Mouse (Mus musculus): ENCODE measurements around the gene E330034G19Rik. TPM values are rescaled to one million over a fixed set of nuclear protein-coding genes. Genes with fewer than 3 reads are reported as not detected.
"Not testable (repeated sequence)": the region's sequence is repeated elsewhere in the genome, so short reads cannot be mapped to it uniquely, and the experiment has no call there.

The E330034G19Rik gene
- total RNA-seq (2021): not detected
- long read RNA-seq: 0 reads

GRCm38 (mm10) chr14:24292914-24293313 lies at the start of gene E330034G19Rik:
Gene E330034G19Rik, plus strand, starts transcription at chr14:24293214.
- no peak for DNase-seq (ENCODE audit: low spot score in 2 of 2)

- DNase-seq (ENCODE audit: low spot score in 2 of 2): peak in 1 of 2 experiments; percentile 36
Observed at GRCm38 (mm10) chr14:24244330-24245176, 48.5 kb upstream of the E330034G19Rik start.

- peak; percentile 60 to 69 for DNase-seq (ENCODE audit: low spot score in 2 of 2)
Observed at GRCm38 (mm10) chr14:24245177-24246081, 47.6 kb upstream of the E330034G19Rik start, which contains the start of gene Dlg5. Gene Dlg5, minus strand, starts transcription at chr14:24245920.

GRCm38 (mm10) chr14:24249926-24250325 lies 43.1 kb upstream of the E330034G19Rik start:
- DNase-seq (ENCODE audit: low spot score in 2 of 2): no peak

- DNase-seq (ENCODE audit: low spot score in 2 of 2): no peak
Observed at GRCm38 (mm10) chr14:24251326-24251725, 41.7 kb upstream of the E330034G19Rik start.

- no peak for DNase-seq (ENCODE audit: low spot score in 2 of 2)
Observed at GRCm38 (mm10) chr14:24253611-24254202, 39.3 kb upstream of the E330034G19Rik start.

GRCm38 (mm10) chr14:24255956-24256355 lies 37.1 kb upstream of the E330034G19Rik start:
- DNase-seq (ENCODE audit: low spot score in 2 of 2): no peak

- no peak for DNase-seq (ENCODE audit: low spot score in 2 of 2)
Observed at GRCm38 (mm10) chr14:24260391-24260790, 32.6 kb upstream of the E330034G19Rik start.

- no peak for DNase-seq (ENCODE audit: low spot score in 2 of 2)
Observed at GRCm38 (mm10) chr14:24262382-24262781, 30.6 kb upstream of the E330034G19Rik start.

GRCm38 (mm10) chr14:24262915-24263314 lies 30.1 kb upstream of the E330034G19Rik start:
- DNase-seq (ENCODE audit: low spot score in 2 of 2): peak; percentile 24 to 44

- DNase-seq (ENCODE audit: low spot score in 2 of 2): no peak
Observed at GRCm38 (mm10) chr14:24269571-24269970, 23.4 kb upstream of the E330034G19Rik start.

- peak in 1 of 2 experiments; percentile 34 for DNase-seq (ENCODE audit: low spot score in 2 of 2)
Observed at GRCm38 (mm10) chr14:24273575-24273974, 19.4 kb upstream of the E330034G19Rik start.

- DNase-seq (ENCODE audit: low spot score in 2 of 2): no peak
Observed at GRCm38 (mm10) chr14:24275534-24275933, 17.5 kb upstream of the E330034G19Rik start.

GRCm38 (mm10) chr14:24281278-24281677 lies 11.7 kb upstream of the E330034G19Rik start:
- no peak for DNase-seq (ENCODE audit: low spot score in 2 of 2)

GRCm38 (mm10) chr14:24282276-24282675 lies 10.7 kb upstream of the E330034G19Rik start:
- DNase-seq (ENCODE audit: low spot score in 2 of 2): no peak

GRCm38 (mm10) chr14:24286136-24286535 lies 6.9 kb upstream of the E330034G19Rik start:
- no peak for DNase-seq (ENCODE audit: low spot score in 2 of 2)

- no peak for DNase-seq (ENCODE audit: low spot score in 2 of 2)
Observed at GRCm38 (mm10) chr14:24290726-24291125, 2.3 kb upstream of the E330034G19Rik start.

GRCm38 (mm10) chr14:24293631-24294030 lies 617 bp downstream of the E330034G19Rik start:
- DNase-seq (ENCODE audit: low spot score in 2 of 2): no peak

GRCm38 (mm10) chr14:24302126-24302525 lies 9.1 kb downstream of the E330034G19Rik start:
- not testable (repeated sequence) for DNase-seq (ENCODE audit: low spot score in 2 of 2)

GRCm38 (mm10) chr14:24306667-24307066 lies 13.7 kb downstream of the E330034G19Rik start:
- DNase-seq (ENCODE audit: low spot score in 2 of 2): no peak

GRCm38 (mm10) chr14:24307146-24307545 lies 14.1 kb downstream of the E330034G19Rik start:
- DNase-seq (ENCODE audit: low spot score in 2 of 2): no peak

Data from layer of hippocampus, postnatal 10 days (tissue).